Mouse (Mus musculus) erythroblast, embryonic 14.5 days (primary cell): ENCODE measurements around the gene 3110009E18Rik.

Experiments
- GATA1 ChIP-seq: IDR thresholded peaks from 2 replicates; pipeline ENCODE4 v1.6.1; 2012; ENCODE audit warnings: low read length, inconsistent platforms, mixed read lengths
- TAL1 ChIP-seq: IDR thresholded peaks from 3 replicates; pipeline ENCODE4 v1.6.1; 2012; ENCODE audit warnings: low read length, inconsistent platforms, mixed read lengths

- no peak for TF ChIP-seq GATA1
- TF ChIP-seq TAL1, result no peak
These were observed 75.7 kb downstream of the 3110009E18Rik start for GRCm38 (mm10) chr1:120196724-120197123.
